Mouse (Mus musculus) C2C12 (cell line): ENCODE results near the gene Tmem121. TPM values are rescaled to one million over a fixed set of nuclear protein-coding genes. Genes with fewer than 3 reads are reported as not detected.
A peak's percentile ranks its signal among the peaks of the same experiment; 100 is the strongest.

Source experiments
- H3K27me3 ChIP-seq: one replicate; pipeline ENCODE4 v1.6.1; 2011; ENCODE audit not compliant: control insufficient read depth, insufficient read depth, insufficient read length
- H3K36me3 ChIP-seq: one replicate; pipeline ENCODE4 v1.6.1; 2011; ENCODE audit not compliant: control insufficient read depth, insufficient read depth
- H3K4me3 ChIP-seq: one replicate; pipeline ENCODE4 v1.5.1; 2011; ENCODE audit warnings: mild to moderate bottlenecking, control low read depth; ENCODE audit not compliant: poor library complexity, insufficient read depth, severe bottlenecking
- H3K79me2 ChIP-seq: one replicate; pipeline ENCODE4 v1.6.1; 2011; ENCODE audit not compliant: control insufficient read depth, insufficient read depth
- H3K79me3 ChIP-seq: one replicate; pipeline ENCODE4 v1.6.1; 2011; ENCODE audit warnings: low read depth, control low read depth
- H3ac ChIP-seq: one replicate; pipeline ENCODE3; 2011; ENCODE audit warnings: low read depth; ENCODE audit not compliant: control insufficient read depth, insufficient read length
- CEBPB ChIP-seq: IDR thresholded peaks from one replicate; pipeline ENCODE4 v1.6.1; 2011; ENCODE audit warnings: low read depth, mild to moderate bottlenecking, control low read depth, moderate library complexity
- CTCF ChIP-seq: IDR thresholded peaks from one replicate; pipeline ENCODE4 v1.5.1; 2011; ENCODE audit not compliant: control insufficient read depth, insufficient read depth, insufficient read length
- FOSL1 ChIP-seq: IDR thresholded peaks from one replicate; pipeline ENCODE4 v1.8.0; 2011; ENCODE audit warnings: mild to moderate bottlenecking, low read length; ENCODE audit not compliant: poor library complexity, insufficient read depth, severe bottlenecking
- MAX ChIP-seq: IDR thresholded peaks from one replicate; pipeline ENCODE4 v1.6.1; 2011; ENCODE audit warnings: mild to moderate bottlenecking, control low read depth
- MYOD1 ChIP-seq: IDR thresholded peaks from one replicate; pipeline ENCODE4 v1.6.1; 2011; ENCODE audit warnings: low read depth; ENCODE audit not compliant: control insufficient read depth, insufficient read length
- MYOG ChIP-seq: IDR thresholded peaks from one replicate; pipeline ENCODE4 v1.6.1; 2011; ENCODE audit not compliant: control insufficient read depth, insufficient read length; ENCODE audit errors: extremely low read depth
- USF1 ChIP-seq: IDR thresholded peaks from one replicate; pipeline ENCODE4 v1.6.1; 2011; ENCODE audit warnings: low read depth, mild to moderate bottlenecking, control low read depth, moderate library complexity
- polyA plus RNA-seq: library from polyadenylated mRNA; unstranded; fragments of >200 nt; fragmentation: generic; extraction: Trizol; gene quantifications from one replicate; pipeline ENCODE4 v1.2.1, GENCODE M21; 2012; ENCODE audit warnings: missing spikeins

Gene Tmem121
- polyA plus RNA-seq, 1 experiment = 6.3 TPM

DNA sequence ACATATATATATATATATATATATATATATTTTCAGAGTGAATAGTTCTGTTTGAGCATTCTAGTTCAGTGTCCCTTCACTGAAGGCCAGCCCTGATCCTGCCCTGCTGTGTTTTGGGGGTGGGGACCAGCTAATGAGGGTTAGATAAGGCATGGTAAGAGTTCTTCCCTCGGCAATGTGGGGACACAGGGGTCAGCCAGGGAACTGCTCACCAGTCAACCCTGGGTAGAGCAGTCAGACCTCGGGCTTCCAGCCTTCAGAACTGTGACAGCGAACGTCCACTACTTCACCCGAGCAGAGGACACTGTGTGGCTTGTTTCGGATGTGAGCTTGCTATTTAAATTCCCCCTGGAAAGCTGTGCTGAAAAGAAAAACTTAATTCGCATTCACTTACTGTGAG is 17.8 kb downstream of the Tmem121 start:
- TF ChIP-seq MYOD1 (no peak), MAX (no peak), MYOG (no peak), USF1 (no peak), CEBPB (no peak), CTCF (no peak)
- no peak overlapping the region for H3K4me3 ChIP-seq
- no peaks in the 10 kb centered on the region for H3K79me3 ChIP-seq
- H3K27me3 ChIP-seq = no peaks in the 10 kb centered on the region
- H3K79me2 ChIP-seq = no peaks in the 10 kb centered on the region
- no peak overlapping the region for H3ac ChIP-seq
- no peaks in the 10 kb centered on the region for H3K36me3 ChIP-seq

DNA sequence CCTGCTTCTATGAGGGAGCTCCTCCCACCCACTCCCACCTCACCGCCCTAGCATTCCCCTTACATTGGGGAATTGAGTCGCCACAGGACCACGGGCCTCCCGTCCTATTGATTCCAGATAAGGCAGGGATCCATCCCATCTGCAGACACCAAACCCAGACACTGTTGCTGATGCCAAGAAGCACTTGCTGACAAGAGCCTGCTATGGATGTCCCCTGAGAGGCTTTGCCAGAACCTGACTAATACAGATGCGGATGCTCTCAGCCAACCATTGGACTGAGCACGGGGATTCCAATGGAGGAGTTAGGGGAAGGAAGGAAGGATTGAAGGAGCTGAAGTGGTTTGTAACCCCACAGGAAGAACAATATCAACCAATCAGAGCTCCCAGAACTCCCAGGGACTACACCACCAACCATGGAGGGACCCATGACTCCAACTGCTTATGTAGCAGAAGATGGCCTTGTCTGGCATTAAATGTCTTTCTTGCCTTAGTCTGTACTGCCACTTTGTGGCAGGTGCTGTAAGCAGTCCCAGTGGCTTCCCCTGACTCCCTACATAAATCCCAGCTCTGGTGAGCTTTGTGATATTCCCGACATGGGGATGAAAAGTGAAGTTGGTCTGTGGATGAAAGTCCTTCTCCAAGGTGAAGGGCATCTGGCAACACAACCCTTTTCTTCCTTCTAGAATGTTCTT is 19.7 kb downstream of the Tmem121 start:
- H3K79me3 ChIP-seq = no peaks in the 10 kb centered on the region
- no peak overlapping the region for H3ac ChIP-seq
- no peaks in the 10 kb centered on the region for H3K27me3 ChIP-seq
- TF ChIP-seq CEBPB (no peak), USF1 (no peak)
- H3K79me2 ChIP-seq = no peaks in the 10 kb centered on the region
- H3K4me3 ChIP-seq = no peak overlapping the region
- no peaks in the 10 kb centered on the region for H3K36me3 ChIP-seq

DNA sequence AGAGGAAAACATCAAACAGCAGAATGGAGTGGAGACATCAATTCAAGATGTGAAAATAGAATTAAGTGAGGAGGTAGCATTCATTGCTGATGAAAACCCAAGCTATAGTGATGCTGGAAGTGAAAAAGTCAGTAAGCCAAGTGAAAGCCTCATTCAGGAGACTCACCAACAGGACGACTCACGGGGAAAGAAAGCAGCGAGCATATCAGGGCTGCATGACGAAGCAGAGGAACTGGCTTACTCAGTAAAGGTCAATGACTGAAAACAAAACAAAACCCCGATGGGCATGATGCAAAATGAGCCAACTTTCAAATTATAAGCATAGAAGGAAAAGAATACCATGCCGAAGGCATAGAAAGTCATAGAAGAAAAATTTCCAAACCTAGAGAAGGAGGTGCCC is 22.0 kb downstream of the Tmem121 start:
- no peaks in the 10 kb centered on the region for H3K79me3 ChIP-seq
- H3K27me3 ChIP-seq = no peaks in the 10 kb centered on the region
- TF ChIP-seq CEBPB = no peak
- TF ChIP-seq USF1 = no peak
- TF ChIP-seq MYOD1 = no peak
- TF ChIP-seq MAX = no peak
- TF ChIP-seq CTCF = no peak
- no peak for TF ChIP-seq FOSL1
- TF ChIP-seq MYOG = no peak
- no peaks in the 10 kb centered on the region for H3K36me3 ChIP-seq
- no peak overlapping the region for H3ac ChIP-seq
- H3K4me3 ChIP-seq = no peak overlapping the region
- H3K79me2 ChIP-seq = no peaks in the 10 kb centered on the region

DNA sequence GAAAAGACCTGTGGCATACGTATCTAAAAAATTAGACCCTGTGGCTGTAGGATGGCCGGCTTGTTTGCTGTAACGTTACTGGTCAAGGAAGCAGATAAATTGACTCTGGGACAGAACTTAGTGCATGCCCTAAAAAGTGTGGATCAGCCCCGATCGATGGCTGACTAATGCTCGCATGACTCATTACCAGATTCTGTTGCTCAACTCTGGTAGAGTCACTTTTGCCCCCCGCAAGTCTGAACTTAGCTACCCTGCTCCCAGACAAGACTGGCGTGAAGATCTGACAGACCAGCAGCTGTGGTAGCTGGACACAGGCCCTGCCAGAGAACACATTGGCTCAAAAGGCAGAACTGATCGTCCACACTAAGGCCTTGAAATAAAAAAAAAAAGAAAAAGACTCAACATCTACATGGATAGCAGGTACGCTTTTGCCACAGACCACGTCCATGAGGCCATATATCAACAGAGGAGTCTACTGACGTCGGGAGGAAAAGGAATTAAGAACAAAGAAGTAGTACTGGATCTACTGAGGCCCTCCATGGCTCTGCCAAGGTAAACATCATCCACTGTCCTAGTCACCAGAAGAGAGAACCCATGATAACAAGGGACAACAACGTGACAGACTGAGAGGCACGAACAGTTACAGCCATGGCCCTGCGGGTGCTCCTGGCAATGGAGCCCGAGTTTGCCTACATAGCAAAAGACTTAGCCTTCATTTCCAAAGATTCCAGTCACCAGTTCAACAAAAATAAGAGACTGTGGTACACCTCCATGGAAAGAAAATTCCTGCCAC is 25.1 kb downstream of the Tmem121 start:
- Histone ChIP-seq H3K4me3 (no peak overlapping the region), H3K27me3 (no peaks in the 10 kb centered on the region), H3K79me3 (no peaks in the 10 kb centered on the region), H3K36me3 (no peaks in the 10 kb centered on the region), H3ac (no peak overlapping the region), H3K79me2 (no peaks in the 10 kb centered on the region)
- no peak for TF ChIP-seq USF1
- peak; percentile 40 for TF ChIP-seq CEBPB
- no peak for TF ChIP-seq MYOD1

DNA sequence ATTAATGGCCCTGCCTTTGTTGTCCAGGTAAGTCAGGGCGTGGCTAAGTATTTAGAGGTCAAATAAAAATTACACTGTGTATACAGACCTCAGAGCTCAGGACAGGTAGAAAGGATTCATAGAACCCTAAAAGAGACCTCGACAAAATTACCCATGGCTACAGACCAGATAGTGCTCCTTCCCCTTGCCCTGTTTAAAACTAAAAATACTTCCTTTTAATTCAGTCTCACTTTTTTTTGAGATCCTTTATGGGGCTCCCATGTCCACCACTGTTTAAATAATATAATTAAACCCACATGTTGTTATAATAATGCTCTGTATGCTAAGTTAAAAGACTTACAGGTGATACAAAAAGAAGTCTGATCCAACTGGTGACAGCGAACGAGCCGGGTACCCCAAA is 26.0 kb downstream of the Tmem121 start:
- H3K36me3 ChIP-seq = no peaks in the 10 kb centered on the region

More for the DNA sequence above, 26.0 kb downstream of the Tmem121 start:
- H3K27me3 ChIP-seq = no peaks in the 10 kb centered on the region
- H3ac ChIP-seq = no peak overlapping the region
- no peak overlapping the region for H3K4me3 ChIP-seq
- TF ChIP-seq CTCF (no peak), MAX (no peak), CEBPB (no peak), MYOD1 (no peak), USF1 (no peak), FOSL1 (no peak)
- no peaks in the 10 kb centered on the region for H3K79me2 ChIP-seq
- no peaks in the 10 kb centered on the region for H3K79me3 ChIP-seq
